Mouse (Mus musculus) Muller cell, postnatal 12 days (primary cell): ENCODE measurements around the gene Myb.
A peak's percentile ranks its signal among the peaks of the same experiment; 100 is the strongest.

Source experiments
- DNase-seq: peaks from one replicate; pipeline ENCODE4 v3.0.0-alpha.2; 2015; ENCODE audit errors: inconsistent ontology term

The Myb gene

GRCm38 (mm10) chr10:21082447-21082846 lies 78.3 kb downstream of the Myb start:
- DNase-seq, result peak; percentile 89

- DNase-seq, result no peak
Measured at GRCm38 (mm10) chr10:21077151-21077719, 83.5 kb downstream of the Myb start.

GRCm38 (mm10) chr10:21076731-21077130 lies 84.1 kb downstream of the Myb start:
- no peak for DNase-seq

- DNase-seq, result no peak
Measured at GRCm38 (mm10) chr10:21076137-21076536, 84.6 kb downstream of the Myb start.
